Mouse (Mus musculus): ENCODE data around the gene Mesp2. TPM values are rescaled to one million over a fixed set of nuclear protein-coding genes. Genes with fewer than 3 reads are reported as not detected.
A peak's percentile ranks its signal among the peaks of the same experiment; 100 is the strongest.

Mesp2 gene
- total RNA-seq, 2 experiments from 2014 or later, result 0.10 TPM; not detected in 1

GRCm38 (mm10) chr7:79802037-79802436, 8.5 kb upstream of the Mesp2 start:
- no peak for ATAC-seq (replicated peaks; ENCODE audit: poor library complexity)

GRCm38 (mm10) chr7:79803887-79804286, 6.6 kb upstream of the Mesp2 start:
- no peak for ATAC-seq (replicated peaks; ENCODE audit: poor library complexity)

GRCm38 (mm10) chr7:79808561-79808960, 2.0 kb upstream of the Mesp2 start:
- no peak for ATAC-seq (replicated peaks; ENCODE audit: poor library complexity)

GRCm38 (mm10) chr7:79813409-79813808, 2.9 kb downstream of the Mesp2 start:
- no peak for ATAC-seq (replicated peaks; ENCODE audit: poor library complexity)

GRCm38 (mm10) chr7:79818321-79818720, 7.8 kb downstream of the Mesp2 start:
- ATAC-seq (replicated peaks; ENCODE audit: poor library complexity), result no peak

GRCm38 (mm10) chr7:79819515-79819914, 9.0 kb downstream of the Mesp2 start:
- no peak for ATAC-seq (replicated peaks; ENCODE audit: poor library complexity)

- no peak for ATAC-seq (replicated peaks; ENCODE audit: poor library complexity)
Observed at GRCm38 (mm10) chr7:79819996-79820395, 9.5 kb downstream of the Mesp2 start.

- no peak for ATAC-seq (replicated peaks; ENCODE audit: poor library complexity)
Observed at GRCm38 (mm10) chr7:79822092-79822695, 11.7 kb downstream of the Mesp2 start.

GRCm38 (mm10) chr7:79828341-79828740, 17.8 kb downstream of the Mesp2 start:
- ATAC-seq (replicated peaks; ENCODE audit: poor library complexity), result no peak

GRCm38 (mm10) chr7:79831145-79831544, 20.6 kb downstream of the Mesp2 start:
- no peak for ATAC-seq (replicated peaks; ENCODE audit: poor library complexity)

- ATAC-seq (replicated peaks; ENCODE audit: poor library complexity), result no peak
Observed at GRCm38 (mm10) chr7:79831585-79831984, 21.1 kb downstream of the Mesp2 start.

- ATAC-seq (replicated peaks; ENCODE audit: poor library complexity), result no peak
Observed at GRCm38 (mm10) chr7:79832980-79833379, 22.5 kb downstream of the Mesp2 start.

GRCm38 (mm10) chr7:79835196-79835595, 24.7 kb downstream of the Mesp2 start:
- no peak for ATAC-seq (replicated peaks; ENCODE audit: poor library complexity)

GRCm38 (mm10) chr7:79837247-79837646, 26.7 kb downstream of the Mesp2 start:
- ATAC-seq (replicated peaks; ENCODE audit: poor library complexity), result no peak

GRCm38 (mm10) chr7:79842163-79842562, 31.6 kb downstream of the Mesp2 start:
- ATAC-seq (replicated peaks; ENCODE audit: poor library complexity), result no peak

GRCm38 (mm10) chr7:79844090-79844802, 33.7 kb downstream of the Mesp2 start:
- ATAC-seq (replicated peaks; ENCODE audit: poor library complexity), result no peak

- no peak for ATAC-seq (replicated peaks; ENCODE audit: poor library complexity)
Observed at GRCm38 (mm10) chr7:79846342-79846741, 35.8 kb downstream of the Mesp2 start.

GRCm38 (mm10) chr7:79847456-79848451, 37.2 kb downstream of the Mesp2 start:
- peak; percentile 82 for ATAC-seq (replicated peaks; ENCODE audit: poor library complexity)

GRCm38 (mm10) chr7:79856305-79856704, 45.8 kb downstream of the Mesp2 start:
- ATAC-seq (replicated peaks; ENCODE audit: poor library complexity), result no peak

GRCm38 (mm10) chr7:79858202-79858934, 47.8 kb downstream of the Mesp2 start:
- ATAC-seq (replicated peaks; ENCODE audit: poor library complexity), result 0 out of 2 replicates have a peak, but pooled peaks have one; percentile 11

Measured in megakaryocyte progenitor cell, adult 5-6 weeks (primary cell).